Mouse (Mus musculus) liver, embryonic 14.5 days (tissue): ENCODE measurements around the gene 1700006A11Rik. TPM values are rescaled to one million over a fixed set of nuclear protein-coding genes. Genes with fewer than 3 reads are reported as not detected.
"Not testable (repeated sequence)": the region's sequence is repeated elsewhere in the genome, so short reads cannot be mapped to it uniquely, and the experiment has no call there.

Experiments
- ATAC-seq: fragments of 200-750 bp; cut with Nextera tagmentation; 2 replicates; pipeline ENCODE4 v1.8.0; 2017; ENCODE audit warnings: moderate number of reproducible peaks, mild to moderate bottlenecking, moderate library complexity; ENCODE audit not compliant: insufficient read depth
- DNase-seq, 3 experiments: peaks; one replicate each; pipeline ENCODE4 v3.0.0-alpha.2; 2012 to 2013; ENCODE audit warnings: low read depth in 3 of 3, low spot score in 3 of 3
- H3K27ac ChIP-seq: fragments of 300-500 bp; sonication (generic); 2 replicates; pipeline ENCODE4 v1.5.1; 2014; ENCODE audit warnings: moderate library complexity, mild to moderate bottlenecking, control low read depth, inconsistent platforms
- H3K27me3 ChIP-seq: fragments of 300-500 bp; sonication (generic); 2 replicates; pipeline ENCODE4 v1.6.1; 2014; ENCODE audit warnings: mild to moderate bottlenecking, low read length, moderate library complexity; ENCODE audit not compliant: control insufficient read depth, insufficient read depth
- H3K36me3 ChIP-seq: fragments of 300-500 bp; sonication (generic); replicated peaks from 2 replicates; pipeline ENCODE4 v1.6.1; 2014; ENCODE audit warnings: low read depth; ENCODE audit not compliant: control insufficient read depth, insufficient read depth
- H3K4me1 ChIP-seq, 2 experiments: fragments of 200-500 bp in 1 of 2; fragments of 300-500 bp in 1 of 2; sonication (generic) in 1 of 2; replicated peaks; 2 replicates each; pipeline ENCODE4 v1.6.1; 2012 to 2014; ENCODE audit warnings: antibody characterized with exemption in 1 of 2, inconsistent platforms in 1 of 2, low read length in 1 of 2; ENCODE audit not compliant: control insufficient read depth in 2 of 2, insufficient read depth in 2 of 2
- H3K4me2 ChIP-seq: fragments of 300-500 bp; sonication (generic); 2 replicates; pipeline ENCODE4 v1.6.1; 2014; ENCODE audit warnings: low read depth, mild to moderate bottlenecking, control low read depth, moderate library complexity
- H3K4me3 ChIP-seq, 2 experiments: fragments of 200-500 bp in 1 of 2; fragments of 300-500 bp in 1 of 2; sonication (generic) in 1 of 2; 2 replicates each; pipeline ENCODE4 v1.5.1; 2012 to 2014; ENCODE audit warnings: low read depth in 2 of 2, low read length in 2 of 2, mild to moderate bottlenecking in 2 of 2, control low read depth in 1 of 2, inconsistent platforms in 1 of 2, moderate library complexity in 1 of 2; ENCODE audit not compliant: insufficient read depth in 1 of 2
- H3K9ac ChIP-seq: fragments of 300-500 bp; sonication (generic); replicated peaks from 2 replicates; pipeline ENCODE4 v1.6.1; 2014; ENCODE audit warnings: mild to moderate bottlenecking, control low read depth, moderate library complexity
- H3K9me3 ChIP-seq: fragments of 300-500 bp; sonication (generic); 2 replicates; pipeline ENCODE4 v1.6.1; 2016; ENCODE audit warnings: low read length, mixed read lengths; ENCODE audit not compliant: control insufficient read depth
- CTCF ChIP-seq: IDR thresholded peaks from 2 replicates; pipeline ENCODE4 v1.5.1; 2016; ENCODE audit warnings: antibody characterized with exemption, low read depth, control low read depth
- EP300 ChIP-seq: IDR thresholded peaks from 2 replicates; pipeline ENCODE4 v1.6.1; 2016; ENCODE audit warnings: antibody characterized with exemption, low read depth
- WGBS: fragments of 180-500 bp; shearing (Covaris S2); extraction: QIAGEN DNeasy Blood & Tissue Kit; methylation state at CpG from one replicate; pipeline ENCODE4 v1.1.7; 2014; ENCODE audit not compliant: insufficient replicate concordance; 5-methylcytosine and 5-hydroxymethylcytosine counted together
- polyA plus RNA-seq, 2 experiments: library from polyadenylated mRNA; depleted of rRNA in 1 of 2; stranded (reverse) in 1 of 2; unstranded in 1 of 2; fragments of >200 nt; fragmentation: Nextera tagmentation in 1 of 2; extraction: Ambion mirVana in 1 of 2; gene quantifications; 2 replicates each; pipeline versions ENCODE4 v1.2.1 to v1.2.3; 2012 to 2014

1700006A11Rik gene
- polyA plus RNA-seq, 2 experiments = not detected

DNA sequence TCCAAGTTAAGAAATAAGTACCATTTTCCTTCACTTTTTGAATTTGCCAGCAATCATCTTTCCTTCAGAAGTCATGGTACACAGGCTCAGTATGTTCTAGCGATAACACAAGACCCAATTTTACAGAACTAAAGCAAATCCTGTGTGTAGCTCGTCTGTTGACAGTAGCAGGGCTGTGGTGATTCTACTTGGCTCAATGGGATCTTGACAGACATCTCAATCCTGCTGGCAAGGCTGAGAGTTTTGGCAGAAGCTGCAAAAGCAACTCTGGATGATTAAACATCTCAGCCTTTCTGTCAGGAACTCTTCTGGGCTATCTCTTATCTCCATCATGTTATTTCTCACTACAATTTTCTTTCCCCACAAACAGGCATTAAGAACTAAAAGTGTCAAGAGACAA lies 36.2 kb downstream of the 1700006A11Rik start:
- no peaks in the 10 kb centered on the region for H3K9me3 ChIP-seq
- 37% methylated on average over 2 of the region's 2 CpGs for WGBS
- DNase-seq (no peak), ATAC-seq (no peak)
- TF ChIP-seq CTCF = no peak
- no peaks in the 10 kb centered on the region for H3K27me3 ChIP-seq
- no peak overlapping the region for H3K27ac ChIP-seq
- H3K4me3 ChIP-seq = no peak overlapping the region
- H3K36me3 ChIP-seq = no peaks in the 10 kb centered on the region
- no peak overlapping the region for H3K4me2 ChIP-seq
- H3K9ac ChIP-seq = no peak overlapping the region
- H3K4me1 ChIP-seq = no peaks in the 10 kb centered on the region

DNA sequence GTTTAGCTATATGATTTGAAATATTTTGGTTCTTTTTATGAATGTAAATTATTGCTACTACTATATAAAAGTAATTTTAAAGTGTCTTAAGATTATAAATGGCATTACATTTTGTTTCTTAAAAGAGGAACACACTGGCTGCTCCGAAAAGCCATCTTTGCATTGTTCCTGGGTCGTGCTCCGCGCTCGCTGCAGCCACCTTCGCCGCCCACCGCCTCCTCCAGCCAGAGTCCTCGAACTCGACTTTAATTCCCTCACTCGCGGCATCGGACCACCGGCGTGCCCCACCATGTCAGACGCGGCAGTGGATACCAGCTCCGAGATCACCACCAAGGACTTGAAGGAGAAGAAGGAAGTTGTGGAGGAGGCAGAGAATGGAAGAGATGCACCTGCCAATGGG lies 40.5 kb downstream of the 1700006A11Rik start:
- H3K4me1 ChIP-seq, H3K27me3 ChIP-seq, H3K36me3 ChIP-seq, H3K9ac ChIP-seq, ATAC-seq, H3K4me2 ChIP-seq, H3K4me3 ChIP-seq, DNase-seq, H3K27ac ChIP-seq, H3K9me3 ChIP-seq: not testable (repeated sequence)
- WGBS = 76% methylated on average over 18 of the region's 18 CpGs

DNA sequence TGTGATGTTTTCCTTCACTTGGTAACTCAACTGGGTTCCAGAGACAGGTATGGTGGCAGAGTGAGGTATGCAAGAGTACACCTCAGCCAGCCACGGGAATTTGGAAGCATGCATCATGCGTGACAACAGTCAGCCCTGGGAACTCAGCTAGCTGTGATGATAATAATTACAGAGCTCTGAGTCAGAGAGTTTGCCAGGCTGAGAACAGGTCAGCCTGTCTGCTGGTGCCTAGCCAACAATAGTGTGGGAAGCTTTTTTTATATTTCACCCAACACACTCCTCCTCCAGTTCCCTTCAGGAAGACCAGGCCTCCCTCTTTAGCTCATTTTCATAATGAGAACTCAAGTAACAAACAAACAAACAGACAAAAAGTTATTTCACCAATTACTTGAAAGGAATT lies 53.8 kb downstream of the 1700006A11Rik start:
- 70% methylated on average over 2 of the region's 2 CpGs for WGBS
- H3K36me3 ChIP-seq = no peaks in the 10 kb centered on the region

DNA sequence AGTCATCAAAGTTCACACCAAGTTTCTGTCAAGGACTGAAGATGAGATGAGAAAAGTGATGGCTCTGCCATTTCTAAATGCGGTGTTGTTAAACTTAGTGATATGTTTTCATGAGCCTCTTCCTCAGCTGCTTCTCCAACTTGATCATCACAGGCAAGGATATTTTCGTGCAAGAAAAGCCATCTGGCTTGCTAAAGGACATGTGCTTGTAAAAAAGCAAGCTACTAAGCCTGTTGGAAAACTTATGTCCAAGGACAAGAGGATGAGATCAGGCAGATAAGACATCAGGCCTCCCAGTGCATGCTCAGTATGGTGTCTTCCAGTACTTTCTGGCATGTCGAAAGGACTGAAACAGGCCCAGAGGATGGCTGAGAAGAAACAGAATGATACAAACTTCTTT lies 68.3 kb downstream of the 1700006A11Rik start:
- H3K9me3 ChIP-seq = no peaks in the 10 kb centered on the region; the same call in 1 of the 2 replicates
- no peak overlapping the region for H3K4me3 ChIP-seq
- DNase-seq (no peak), ATAC-seq (no peak)
- H3K27ac ChIP-seq = no peak overlapping the region
- TF ChIP-seq EP300 (no peak), CTCF (no peak)
- no peak overlapping the region for H3K9ac ChIP-seq
- no peaks in the 10 kb centered on the region for H3K36me3 ChIP-seq
- H3K4me2 ChIP-seq = no peak overlapping the region
- WGBS = 61% methylated on average over 3 of the region's 3 CpGs
- no peaks in the 10 kb centered on the region for H3K27me3 ChIP-seq
- no peaks in the 10 kb centered on the region for H3K4me1 ChIP-seq

More for the DNA sequence above, 53.8 kb downstream of the 1700006A11Rik start:
- no peak for ATAC-seq
- H3K4me2 ChIP-seq = no peak overlapping the region
- no peak for DNase-seq
- no peak overlapping the region for H3K27ac ChIP-seq
- H3K9me3 ChIP-seq = no peaks in the 10 kb centered on the region
- H3K27me3 ChIP-seq = no peaks in the 10 kb centered on the region
- H3K9ac ChIP-seq = no peak overlapping the region
- no peak overlapping the region for H3K4me3 ChIP-seq
- no peaks in the 10 kb centered on the region for H3K4me1 ChIP-seq
- no peak for TF ChIP-seq EP300
- no peak for TF ChIP-seq CTCF

Other genes with a start within 250 kb of the 1700006A11Rik start
- gene Tram1l1, start 105.2 kb downstream of the 1700006A11Rik start, polyA plus RNA-seq (2012; rRNA removed) = 0.11 and 0.13 TPM in 2 replicates
- gene Tram1l1, start 105.2 kb downstream of the 1700006A11Rik start, polyA plus RNA-seq (2014; fragmentation: Nextera tagmentation; extraction: Ambion mirVana) = 0.15 and 0.19 TPM in 2 replicates
- gene 1700003H04Rik, start 155.1 kb upstream of the 1700006A11Rik start, polyA plus RNA-seq (2012; rRNA removed) = not detected in 2 replicates
- gene 1700003H04Rik, start 155.1 kb upstream of the 1700006A11Rik start, polyA plus RNA-seq (2014; fragmentation: Nextera tagmentation; extraction: Ambion mirVana) = not detected in 2 replicates